Mouse (Mus musculus) hindbrain, embryonic 14.5 days (tissue): ENCODE measurements at regions not wholly inside any gene's neighbourhood (a gene's known extent, or its start where the extent isn't known, plus 50 kb on each side); places are given as distances from the start of the nearest gene placed in this dataset.

Experiments used
- ATAC-seq: fragments of 200-750 bp; cut with Nextera tagmentation; 2 replicates; pipeline ENCODE4 v1.8.0; 2017; ENCODE audit warnings: moderate number of reproducible peaks, mild to moderate bottlenecking, moderate TSS enrichment, moderate library complexity; ENCODE audit not compliant: low FRiP score
- DNase-seq: peaks from one replicate; pipeline ENCODE4 v3.0.0-alpha.2; 2015; ENCODE audit warnings: low spot score
- H3K27ac ChIP-seq: fragments of 300-500 bp; sonication (generic); 2 replicates; pipeline ENCODE4 v1.5.1; 2014; ENCODE audit warnings: mild to moderate bottlenecking, moderate library complexity
- H3K27me3 ChIP-seq: fragments of 300-500 bp; sonication (generic); 2 replicates; pipeline ENCODE4 v1.6.1; 2014; ENCODE audit warnings: mild to moderate bottlenecking, low read length, mixed read lengths; ENCODE audit not compliant: control insufficient read depth, insufficient read depth
- H3K36me3 ChIP-seq: fragments of 300-500 bp; sonication (generic); replicated peaks from 2 replicates; pipeline ENCODE4 v1.6.1; 2014; ENCODE audit not compliant: control insufficient read depth, insufficient read depth
- H3K4me1 ChIP-seq: fragments of 300-500 bp; sonication (generic); replicated peaks from 2 replicates; pipeline ENCODE4 v1.6.1; 2014; ENCODE audit warnings: antibody characterized with exemption, low read length, mixed read lengths; ENCODE audit not compliant: control insufficient read depth, insufficient read depth
- H3K4me2 ChIP-seq: fragments of 300-500 bp; sonication (generic); replicated peaks from 2 replicates; pipeline ENCODE4 v1.6.1; 2014; ENCODE audit warnings: mild to moderate bottlenecking, moderate library complexity
- H3K4me3 ChIP-seq: fragments of 300-500 bp; sonication (generic); replicated peaks from 2 replicates; pipeline ENCODE4 v1.5.1; 2014; ENCODE audit warnings: mild to moderate bottlenecking, low read length
- H3K9ac ChIP-seq: fragments of 300-500 bp; sonication (generic); 2 replicates; pipeline ENCODE4 v1.6.1; 2014
- H3K9me3 ChIP-seq: fragments of 300-500 bp; sonication (generic); 2 replicates; pipeline ENCODE4 v1.6.1; 2016; ENCODE audit warnings: low read length; ENCODE audit not compliant: control insufficient read depth
- WGBS: fragments of 180-500 bp; shearing (Covaris S2); extraction: QIAGEN DNeasy Blood & Tissue Kit; methylation state at CpG from one replicate; pipeline ENCODE4 v1.1.7; 2014; 5-methylcytosine and 5-hydroxymethylcytosine counted together

GRCm38 (mm10) chr12:32533641-32534040 is 155.1 kb downstream of the Ccdc71l start:
- Histone ChIP-seq H3K27me3 (no peaks in the 10 kb centered on the region), H3K36me3 (no peaks in the 10 kb centered on the region), H3K4me2 (no peak overlapping the region), H3K27ac (no peak overlapping the region), H3K4me3 (no peak overlapping the region), H3K9ac (no peak overlapping the region), H3K9me3 (no peaks in the 10 kb centered on the region), H3K4me1 (no peaks in the 10 kb centered on the region)
- DNase-seq, result no peak
- no peak for ATAC-seq

GRCm38 (mm10) chr12:32545466-32545865 is 167.0 kb downstream of the Ccdc71l start:
- ATAC-seq, result no peak
- Histone ChIP-seq H3K4me3 (no peak overlapping the region), H3K36me3 (no peaks in the 10 kb centered on the region), H3K9me3 (peaks cover 13% of the 10 kb centered on the region; the same call in 1 of the 2 replicates), H3K9ac (no peak overlapping the region), H3K27ac (no peak overlapping the region), H3K27me3 (no peaks in the 10 kb centered on the region), H3K4me1 (no peaks in the 10 kb centered on the region), H3K4me2 (no peak overlapping the region)
- WGBS, result 84% methylated on average over 1 of the region's 1 CpGs
- DNase-seq, result no peak

- no peaks in the 10 kb centered on the region for H3K27me3 ChIP-seq
- H3K27ac ChIP-seq, result no peak overlapping the region
- no peaks in the 10 kb centered on the region for H3K4me1 ChIP-seq
- peaks cover 13% of the 10 kb centered on the region; the same call in 1 of the 2 replicates for H3K9me3 ChIP-seq
- no peak overlapping the region for H3K9ac ChIP-seq
- H3K36me3 ChIP-seq, result no peaks in the 10 kb centered on the region
- no peak overlapping the region for H3K4me2 ChIP-seq
- H3K4me3 ChIP-seq, result no peak overlapping the region
- DNase-seq (no peak), ATAC-seq (no peak)
Measured at GRCm38 (mm10) chr12:32546356-32546755, 167.9 kb downstream of the Ccdc71l start.

GRCm38 (mm10) chr12:32553793-32554192 is 175.3 kb downstream of the Ccdc71l start:
- Histone ChIP-seq H3K4me3 (no peak overlapping the region), H3K9me3 (0 out of 2 replicates have a peak, but pooled peaks cover 2% of the 10 kb centered on the region), H3K4me1 (no peaks in the 10 kb centered on the region), H3K27me3 (no peaks in the 10 kb centered on the region), H3K9ac (no peak overlapping the region), H3K4me2 (no peak overlapping the region), H3K27ac (no peak overlapping the region), H3K36me3 (no peaks in the 10 kb centered on the region)
- ATAC-seq (no peak), DNase-seq (no peak)
- 83% methylated on average over 5 of the region's 5 CpGs for WGBS

GRCm38 (mm10) chr12:32567777-32568176 is 189.3 kb downstream of the Ccdc71l start:
- Histone ChIP-seq H3K27ac (no peak overlapping the region), H3K4me1 (no peaks in the 10 kb centered on the region), H3K27me3 (no peaks in the 10 kb centered on the region), H3K9me3 (no peaks in the 10 kb centered on the region), H3K4me3 (no peak overlapping the region), H3K36me3 (no peaks in the 10 kb centered on the region), H3K4me2 (no peak overlapping the region), H3K9ac (no peak overlapping the region)
- WGBS, result 68% methylated on average over 3 of the region's 3 CpGs
- no peak for ATAC-seq
- DNase-seq, result no peak

- no peak overlapping the region for H3K4me2 ChIP-seq
- DNase-seq (no peak), ATAC-seq (no peak)
- H3K4me3 ChIP-seq, result no peak overlapping the region
- no peaks in the 10 kb centered on the region for H3K27me3 ChIP-seq
- WGBS, result 67% methylated on average over 6 of the region's 6 CpGs
- no peak overlapping the region for H3K27ac ChIP-seq
- no peaks in the 10 kb centered on the region for H3K36me3 ChIP-seq
- H3K4me1 ChIP-seq, result no peaks in the 10 kb centered on the region
- H3K9me3 ChIP-seq, result no peaks in the 10 kb centered on the region
- H3K9ac ChIP-seq, result no peak overlapping the region
Measured at GRCm38 (mm10) chr12:32581304-32581703, 202.8 kb downstream of the Ccdc71l start.

- ATAC-seq (no peak; the same call in 1 of the 2 replicates), DNase-seq (no peak)
- H3K9ac ChIP-seq, result no peak overlapping the region
- H3K4me3 ChIP-seq, result no peak overlapping the region
- no peaks in the 10 kb centered on the region for H3K4me1 ChIP-seq
- 76% methylated on average over 10 of the region's 10 CpGs for WGBS
- H3K36me3 ChIP-seq, result no peaks in the 10 kb centered on the region
- no peaks in the 10 kb centered on the region for H3K27me3 ChIP-seq
- H3K4me2 ChIP-seq, result no peak overlapping the region
- H3K9me3 ChIP-seq, result no peaks in the 10 kb centered on the region
- no peak overlapping the region for H3K27ac ChIP-seq
Measured at GRCm38 (mm10) chr12:32602131-32602815, 217.1 kb upstream of the Nampt start.

GRCm38 (mm10) chr12:32605353-32605752 is 214.0 kb upstream of the Nampt start:
- Histone ChIP-seq H3K27me3 (no peaks in the 10 kb centered on the region), H3K9me3 (no peaks in the 10 kb centered on the region), H3K4me2 (no peak overlapping the region), H3K4me1 (no peaks in the 10 kb centered on the region), H3K4me3 (no peak overlapping the region), H3K27ac (no peak overlapping the region), H3K9ac (no peak overlapping the region), H3K36me3 (no peaks in the 10 kb centered on the region)
- DNase-seq (no peak), ATAC-seq (no peak)

- H3K4me3 ChIP-seq, result no peak overlapping the region
- H3K4me2 ChIP-seq, result no peak overlapping the region
- no peak overlapping the region for H3K27ac ChIP-seq
- no peaks in the 10 kb centered on the region for H3K9me3 ChIP-seq
- ATAC-seq (no peak), DNase-seq (no peak)
- no peak overlapping the region for H3K9ac ChIP-seq
- H3K27me3 ChIP-seq, result no peaks in the 10 kb centered on the region
- no peaks in the 10 kb centered on the region for H3K4me1 ChIP-seq
- H3K36me3 ChIP-seq, result no peaks in the 10 kb centered on the region
- 82% methylated on average over 3 of the region's 3 CpGs for WGBS
Measured at GRCm38 (mm10) chr12:32615000-32615399, 204.3 kb upstream of the Nampt start.

- no peak overlapping the region for H3K9ac ChIP-seq
- WGBS, result 90% methylated on average over 5 of the region's 5 CpGs
- 0 out of 2 replicates have a peak, but pooled peaks cover 6% of the 10 kb centered on the region for H3K9me3 ChIP-seq
- no peak overlapping the region for H3K4me2 ChIP-seq
- H3K27ac ChIP-seq, result no peak overlapping the region
- DNase-seq (no peak), ATAC-seq (no peak)
- no peaks in the 10 kb centered on the region for H3K36me3 ChIP-seq
- no peak overlapping the region for H3K4me3 ChIP-seq
- H3K27me3 ChIP-seq, result no peaks in the 10 kb centered on the region
- H3K4me1 ChIP-seq, result no peaks in the 10 kb centered on the region
Measured at GRCm38 (mm10) chr12:32616086-32616485, 203.3 kb upstream of the Nampt start.
